Mouse (Mus musculus): ENCODE data around the gene Stk10. TPM values are rescaled to one million over a fixed set of nuclear protein-coding genes. Genes with fewer than 3 reads are reported as not detected.
"Not testable (repeated sequence)": the region's sequence is repeated elsewhere in the genome, so short reads cannot be mapped to it uniquely, and the experiment has no call there.

Stk10 gene
- polyA plus RNA-seq, 1 experiment from 2014 or later: 3.4 TPM

- Histone ChIP-seq H3K9me3 (ENCODE audit: control insufficient read depth, low read depth, low read length) (no peaks in the 10 kb centered on the region), H3K9ac (replicated peaks; ENCODE audit: low read depth, low read length) (no peak overlapping the region), H3K27ac (ENCODE audit: low read length) (no peak overlapping the region), H3K36me3 (ENCODE audit: control insufficient read depth, insufficient read depth, low read length) (no peaks in the 10 kb centered on the region), H3K4me1 (ENCODE audit: control insufficient read depth, insufficient read depth, low read length) (peaks cover 22% of the 10 kb centered on the region), H3K4me2 (replicated peaks; ENCODE audit: low read depth, low read length) (no peak overlapping the region; the same call in 1 of the 2 replicates), H3K4me3 (ENCODE audit: low read depth, low read length) (no peak overlapping the region), H3K27me3 (ENCODE audit: control insufficient read depth, insufficient read depth, low read length) (no peaks in the 10 kb centered on the region)
- 17% methylated on average over 11 of the region's 11 CpGs for WGBS
- no peak for ATAC-seq (ENCODE audit: insufficient number of reproducible peaks, insufficient read depth, low FRiP score, low read depth)
Measured at GRCm38 (mm10) chr11:32615561-32615960, 82.5 kb downstream of the Stk10 start.

- H3K36me3 ChIP-seq (ENCODE audit: control insufficient read depth, insufficient read depth, low read length): no peaks in the 10 kb centered on the region
- no peak overlapping the region for H3K9ac ChIP-seq (replicated peaks; ENCODE audit: low read depth, low read length)
- H3K4me3 ChIP-seq (ENCODE audit: low read depth, low read length): no peak overlapping the region
- no peaks in the 10 kb centered on the region for H3K9me3 ChIP-seq (ENCODE audit: control insufficient read depth, low read depth, low read length)
- WGBS: 61% methylated on average over 6 of the region's 6 CpGs
- no peak overlapping the region; the same call in 1 of the 2 replicates for H3K4me2 ChIP-seq (replicated peaks; ENCODE audit: low read depth, low read length)
- ATAC-seq (ENCODE audit: insufficient number of reproducible peaks, insufficient read depth, low FRiP score, low read depth): no peak
- peaks cover 22% of the 10 kb centered on the region for H3K4me1 ChIP-seq (ENCODE audit: control insufficient read depth, insufficient read depth, low read length)
- no peak overlapping the region for H3K27ac ChIP-seq (ENCODE audit: low read length)
- no peaks in the 10 kb centered on the region for H3K27me3 ChIP-seq (ENCODE audit: control insufficient read depth, insufficient read depth, low read length)
Measured at GRCm38 (mm10) chr11:32616091-32616490, 83.0 kb downstream of the Stk10 start.

- H3K4me1 ChIP-seq (ENCODE audit: control insufficient read depth, insufficient read depth, low read length): peaks cover 22% of the 10 kb centered on the region
- WGBS: 85% methylated on average over 1 of the region's 1 CpGs
- no peaks in the 10 kb centered on the region for H3K27me3 ChIP-seq (ENCODE audit: control insufficient read depth, insufficient read depth, low read length)
- no peak overlapping the region for H3K9ac ChIP-seq (replicated peaks; ENCODE audit: low read depth, low read length)
- H3K27ac ChIP-seq (ENCODE audit: low read length): no peak overlapping the region
- no peak overlapping the region for H3K4me2 ChIP-seq (replicated peaks; ENCODE audit: low read depth, low read length)
- H3K4me3 ChIP-seq (ENCODE audit: low read depth, low read length): no peak overlapping the region
- H3K9me3 ChIP-seq (ENCODE audit: control insufficient read depth, low read depth, low read length): no peaks in the 10 kb centered on the region
- no peaks in the 10 kb centered on the region for H3K36me3 ChIP-seq (ENCODE audit: control insufficient read depth, insufficient read depth, low read length)
- no peak for ATAC-seq (ENCODE audit: insufficient number of reproducible peaks, insufficient read depth, low FRiP score, low read depth)
Measured at GRCm38 (mm10) chr11:32618036-32618435, 84.9 kb downstream of the Stk10 start.

GRCm38 (mm10) chr11:32618641-32619040 lies 85.5 kb downstream of the Stk10 start:
- not testable (repeated sequence) for H3K9me3 ChIP-seq (ENCODE audit: control insufficient read depth, low read depth, low read length); H3K9ac ChIP-seq (replicated peaks; ENCODE audit: low read depth, low read length); H3K4me2 ChIP-seq (replicated peaks; ENCODE audit: low read depth, low read length); H3K36me3 ChIP-seq (ENCODE audit: control insufficient read depth, insufficient read depth, low read length); H3K27me3 ChIP-seq (ENCODE audit: control insufficient read depth, insufficient read depth, low read length); ATAC-seq (ENCODE audit: insufficient number of reproducible peaks, insufficient read depth, low FRiP score, low read depth); H3K4me3 ChIP-seq (ENCODE audit: low read depth, low read length)
- Histone ChIP-seq H3K4me1 (ENCODE audit: control insufficient read depth, insufficient read depth, low read length) (peaks cover 22% of the 10 kb centered on the region), H3K27ac (ENCODE audit: low read length) (peak overlapping the region; percentile 86; the same call in 1 of the 2 replicates)
- WGBS: 78% methylated on average over 5 of the region's 5 CpGs

GRCm38 (mm10) chr11:32619257-32619816 lies 86.2 kb downstream of the Stk10 start:
- Histone ChIP-seq H3K9ac (replicated peaks; ENCODE audit: low read depth, low read length) (0 out of 2 replicates have a peak overlapping the region, but pooled peaks have one; percentile 6), H3K4me2 (replicated peaks; ENCODE audit: low read depth, low read length) (no peak overlapping the region), H3K4me1 (ENCODE audit: control insufficient read depth, insufficient read depth, low read length) (peaks cover 22% of the 10 kb centered on the region), H3K9me3 (ENCODE audit: control insufficient read depth, low read depth, low read length) (no peaks in the 10 kb centered on the region), H3K27me3 (ENCODE audit: control insufficient read depth, insufficient read depth, low read length) (no peaks in the 10 kb centered on the region), H3K27ac (ENCODE audit: low read length) (peak overlapping the region; percentile 86), H3K4me3 (ENCODE audit: low read depth, low read length) (no peak overlapping the region), H3K36me3 (ENCODE audit: control insufficient read depth, insufficient read depth, low read length) (no peaks in the 10 kb centered on the region)
- ATAC-seq (ENCODE audit: insufficient number of reproducible peaks, insufficient read depth, low FRiP score, low read depth): peak; percentile 77
- 31% methylated on average over 8 of the region's 8 CpGs for WGBS

- peak overlapping the region; percentile 86 for H3K27ac ChIP-seq (ENCODE audit: low read length)
- no peak overlapping the region for H3K9ac ChIP-seq (replicated peaks; ENCODE audit: low read depth, low read length)
- no peak for ATAC-seq (ENCODE audit: insufficient number of reproducible peaks, insufficient read depth, low FRiP score, low read depth)
- H3K27me3 ChIP-seq (ENCODE audit: control insufficient read depth, insufficient read depth, low read length): no peaks in the 10 kb centered on the region
- no peaks in the 10 kb centered on the region for H3K9me3 ChIP-seq (ENCODE audit: control insufficient read depth, low read depth, low read length)
- H3K4me3 ChIP-seq (ENCODE audit: low read depth, low read length): no peak overlapping the region
- H3K4me2 ChIP-seq (replicated peaks; ENCODE audit: low read depth, low read length): no peak overlapping the region
- peaks cover 22% of the 10 kb centered on the region for H3K4me1 ChIP-seq (ENCODE audit: control insufficient read depth, insufficient read depth, low read length)
- 74% methylated on average over 6 of the region's 6 CpGs for WGBS
- no peaks in the 10 kb centered on the region for H3K36me3 ChIP-seq (ENCODE audit: control insufficient read depth, insufficient read depth, low read length)
Measured at GRCm38 (mm10) chr11:32619866-32620456, 86.9 kb downstream of the Stk10 start.

GRCm38 (mm10) chr11:32621831-32622478 lies 88.8 kb downstream of the Stk10 start:
- H3K4me1 ChIP-seq (ENCODE audit: control insufficient read depth, insufficient read depth, low read length): peaks cover 15% of the 10 kb centered on the region
- no peak for ATAC-seq (ENCODE audit: insufficient number of reproducible peaks, insufficient read depth, low FRiP score, low read depth)
- no peaks in the 10 kb centered on the region for H3K36me3 ChIP-seq (ENCODE audit: control insufficient read depth, insufficient read depth, low read length)
- no peaks in the 10 kb centered on the region for H3K27me3 ChIP-seq (ENCODE audit: control insufficient read depth, insufficient read depth, low read length)
- H3K9me3 ChIP-seq (ENCODE audit: control insufficient read depth, low read depth, low read length): no peaks in the 10 kb centered on the region
- H3K4me2 ChIP-seq (replicated peaks; ENCODE audit: low read depth, low read length): no peak overlapping the region
- H3K9ac ChIP-seq (replicated peaks; ENCODE audit: low read depth, low read length): no peak overlapping the region
- no peak overlapping the region for H3K27ac ChIP-seq (ENCODE audit: low read length)
- H3K4me3 ChIP-seq (ENCODE audit: low read depth, low read length): no peak overlapping the region
- 79% methylated on average over 12 of the region's 12 CpGs for WGBS

GRCm38 (mm10) chr11:32622479-32623190 lies 89.5 kb downstream of the Stk10 start:
- WGBS: 82% methylated on average over 13 of the region's 13 CpGs
- H3K27me3 ChIP-seq (ENCODE audit: control insufficient read depth, insufficient read depth, low read length): no peaks in the 10 kb centered on the region
- no peak for ATAC-seq (ENCODE audit: insufficient number of reproducible peaks, insufficient read depth, low FRiP score, low read depth)

More at GRCm38 (mm10) chr11:32622479-32623190, 89.5 kb downstream of the Stk10 start:
- Histone ChIP-seq H3K9ac (replicated peaks; ENCODE audit: low read depth, low read length) (no peak overlapping the region), H3K36me3 (ENCODE audit: control insufficient read depth, insufficient read depth, low read length) (no peaks in the 10 kb centered on the region), H3K4me1 (ENCODE audit: control insufficient read depth, insufficient read depth, low read length) (peaks cover 15% of the 10 kb centered on the region), H3K4me2 (replicated peaks; ENCODE audit: low read depth, low read length) (no peak overlapping the region), H3K9me3 (ENCODE audit: control insufficient read depth, low read depth, low read length) (no peaks in the 10 kb centered on the region), H3K4me3 (ENCODE audit: low read depth, low read length) (no peak overlapping the region), H3K27ac (ENCODE audit: low read length) (no peak overlapping the region)
